8 mouse cellular contexts compared by ENCODE assay signal in the genomic region with DNA sequence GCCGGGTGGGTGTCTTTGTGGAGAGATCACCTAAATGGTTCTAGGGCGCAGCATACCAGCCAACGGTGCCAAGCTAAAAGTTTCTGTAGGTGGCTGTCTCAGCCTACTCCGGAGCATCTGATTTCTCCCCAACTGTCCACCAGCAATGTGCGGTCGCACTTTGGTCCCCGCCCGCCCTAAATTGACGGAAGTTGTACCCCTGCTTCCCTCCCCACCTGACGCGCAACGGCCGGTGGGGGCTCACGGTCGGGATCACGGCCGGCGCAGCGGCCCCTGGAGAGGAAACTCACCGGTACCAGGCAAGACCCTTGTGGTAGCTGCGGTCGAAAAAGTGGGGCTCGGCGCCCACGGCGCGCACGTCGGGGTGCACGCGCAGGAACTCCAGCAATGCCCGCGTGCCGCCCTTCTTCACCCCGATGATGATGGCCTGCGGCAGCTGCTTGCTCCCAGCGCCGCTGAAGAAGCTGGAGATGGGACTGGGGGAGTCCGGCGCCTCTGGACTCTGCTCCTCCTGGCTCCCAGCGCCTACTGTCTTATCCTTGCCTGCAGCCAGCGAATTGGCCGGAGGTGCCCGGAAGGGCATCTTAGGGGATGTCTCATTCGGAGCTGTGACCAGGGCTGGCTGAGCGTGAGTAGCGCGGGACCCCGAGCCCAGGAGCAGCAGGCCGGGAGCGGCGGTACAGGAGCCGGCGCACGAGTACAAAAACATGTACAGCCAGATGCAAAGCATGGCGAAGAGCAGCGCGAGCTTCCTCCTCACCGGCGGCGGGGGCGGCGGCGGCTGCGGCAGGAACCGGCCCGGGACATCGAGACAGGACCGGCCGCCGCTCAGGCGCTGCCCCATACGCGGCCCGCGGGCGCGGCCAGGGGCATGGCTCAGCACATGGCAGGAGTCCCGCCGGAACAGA. TPM values are rescaled to one million over a fixed set of nuclear protein-coding genes. Genes with fewer than 3 reads are reported as not detected.
A peak's percentile ranks its signal among the peaks of the same experiment; 100 is the strongest.
DNase-seq lines count a peak whose midpoint lies in the region; ATAC-seq and TF ChIP-seq lines count a peak whose summit lies in the region.

No protein-coding gene starts in this region.

- no peak overlapping the region for H3K27ac ChIP-seq in cortical plate, adult 2 months (ENCODE audit: insufficient read depth, low read length)
- no peak overlapping the region for H3K27ac ChIP-seq in liver, embryonic 14.5 days

- H3K4me2 ChIP-seq in liver, embryonic 14.5 days (ENCODE audit: low read depth): peak overlapping the region; percentile 41

- TF ChIP-seq CTCF in cortical plate, adult 2 months (IDR thresholded peaks at IDR 0.05; ENCODE audit: extremely low read depth, insufficient read depth, low read length): no peak
- no peak for TF ChIP-seq CTCF in liver, embryonic 14.5 days (IDR thresholded peaks at IDR 0.05; ENCODE audit: low read depth)

- WGBS in liver, embryonic 14.5 days (ENCODE audit: insufficient replicate concordance): under 1% methylated on average over 80 of the region's 80 CpGs

- no peak for TF ChIP-seq POLR2A in cortical plate, adult 2 months (IDR thresholded peaks at IDR 0.05; ENCODE audit: extremely low read depth, insufficient read depth, low read length)

- H3K36me3 ChIP-seq in liver, embryonic 14.5 days (replicated peaks; ENCODE audit: control insufficient read depth, insufficient read depth, low read depth): no peaks in the 10 kb centered on the region

- DNase-seq in ovary, postnatal 10 days (ENCODE audit: low spot score): peak; percentile 27
- DNase-seq in ovary, postnatal 14 days (ENCODE audit: low spot score): no peak
- DNase-seq in heart, postnatal 10 days: peak; percentile 28 to 39
- DNase-seq in liver, embryonic 14.5 days (ENCODE audit: low read depth in 3 of 3, low spot score in 3 of 3): no peak
- DNase-seq in retina, postnatal 1 day: peak; percentile 47
- no peak for DNase-seq in left cerebral cortex, postnatal 4 days
- no peak for DNase-seq in urinary bladder, postnatal 25 days (ENCODE audit: low spot score)

- TF ChIP-seq EP300 in liver, embryonic 14.5 days (IDR thresholded peaks at IDR 0.05; ENCODE audit: low read depth): no peak

- peaks cover 91% of the 10 kb centered on the region for H3K27me3 ChIP-seq in liver, embryonic 14.5 days (ENCODE audit: control insufficient read depth, insufficient read depth, low read length)

- peak overlapping the region; percentile 43 for H3K9ac ChIP-seq in liver, embryonic 14.5 days (replicated peaks)

- H3K4me1 ChIP-seq in cortical plate, adult 2 months (ENCODE audit: control insufficient read depth, insufficient read depth, low read length): no peaks in the 10 kb centered on the region
- H3K4me1 ChIP-seq in liver, embryonic 14.5 days (replicated peaks; ENCODE audit: control insufficient read depth in 2 of 2, insufficient read depth in 2 of 2, low read length in 1 of 2): no peaks in the 10 kb centered on the region; a peak in 2 of 4 replicates

- no peak for ATAC-seq in liver, embryonic 14.5 days (ENCODE audit: insufficient read depth)

- H3K9me3 ChIP-seq in liver, embryonic 14.5 days (ENCODE audit: control insufficient read depth, low read length): no peaks in the 10 kb centered on the region

- peak overlapping the region; percentile 29; the same call in 1 of the 2 replicates for H3K4me3 ChIP-seq in cortical plate, adult 2 months (ENCODE audit: insufficient read depth, low read length)
- peak overlapping the region; percentile 50 to 61 for H3K4me3 ChIP-seq in liver, embryonic 14.5 days (ENCODE audit: insufficient read depth in 1 of 2, low read depth in 2 of 2, low read length in 2 of 2)

- intact Hi-C loops in heart, postnatal 10 days (cut with DNase I): loop anchor here (2.0 to 5.0 kb wide), 5 partner anchors 301 to 1046 kb away; no protein-coding TSS in a partner anchor
- intact Hi-C loops in left cerebral cortex, postnatal 4 days (cut with DNase I): loop anchor here (2.0 to 10.0 kb wide), 4 partner anchors 520 to 1046 kb away; no protein-coding TSS in a partner anchor

RNA-seq across cellular contexts. Expression of a gene that starts 0.8 kb away (rescaled TPM):
- 0.59 and 0.65 TPM in 2 replicates for polyA plus RNA-seq in cortical plate, adult 2 months (2012; rRNA removed)
- 1 to 10 TPM in 1 of 2 experiments, under 1 TPM in 1; 0.93 to 1.4 TPM for total RNA-seq in heart, postnatal 10 days (2021)
- 7.8 and 8.0 TPM in 2 replicates for polyA plus RNA-seq in liver, embryonic 14.5 days (2012; rRNA removed)
- 10.4 and 12.1 TPM in 2 replicates for polyA plus RNA-seq in liver, embryonic 14.5 days (2014; fragmentation: Nextera tagmentation; extraction: Ambion mirVana)
- total RNA-seq in left cerebral cortex, postnatal 4 days (2021): 1 to 10 TPM; 1.6 to 1.9 TPM

Comparison
In these comparisons a context has a peak if more than half of its experiments do, and no peak if none do; other contexts are left out.
1. DNase-seq: peak in ovary, postnatal 10 days (single experiment), heart, postnatal 10 days (2 of 2) and retina, postnatal 1 day (single experiment); none in ovary, postnatal 14 days (single experiment), liver, embryonic 14.5 days (0 of 3), left cerebral cortex, postnatal 4 days (single experiment) and urinary bladder, postnatal 25 days (single experiment).